Mouse (Mus musculus): ENCODE measurements at regions not wholly inside any gene's neighbourhood (a gene's known extent, or its start where the extent isn't known, plus 50 kb on each side); places are given as distances from the start of the nearest gene placed in this dataset.
"Not testable (repeated sequence)": the region's sequence is repeated elsewhere in the genome, so short reads cannot be mapped to it uniquely, and the experiment has no call there.

DNA sequence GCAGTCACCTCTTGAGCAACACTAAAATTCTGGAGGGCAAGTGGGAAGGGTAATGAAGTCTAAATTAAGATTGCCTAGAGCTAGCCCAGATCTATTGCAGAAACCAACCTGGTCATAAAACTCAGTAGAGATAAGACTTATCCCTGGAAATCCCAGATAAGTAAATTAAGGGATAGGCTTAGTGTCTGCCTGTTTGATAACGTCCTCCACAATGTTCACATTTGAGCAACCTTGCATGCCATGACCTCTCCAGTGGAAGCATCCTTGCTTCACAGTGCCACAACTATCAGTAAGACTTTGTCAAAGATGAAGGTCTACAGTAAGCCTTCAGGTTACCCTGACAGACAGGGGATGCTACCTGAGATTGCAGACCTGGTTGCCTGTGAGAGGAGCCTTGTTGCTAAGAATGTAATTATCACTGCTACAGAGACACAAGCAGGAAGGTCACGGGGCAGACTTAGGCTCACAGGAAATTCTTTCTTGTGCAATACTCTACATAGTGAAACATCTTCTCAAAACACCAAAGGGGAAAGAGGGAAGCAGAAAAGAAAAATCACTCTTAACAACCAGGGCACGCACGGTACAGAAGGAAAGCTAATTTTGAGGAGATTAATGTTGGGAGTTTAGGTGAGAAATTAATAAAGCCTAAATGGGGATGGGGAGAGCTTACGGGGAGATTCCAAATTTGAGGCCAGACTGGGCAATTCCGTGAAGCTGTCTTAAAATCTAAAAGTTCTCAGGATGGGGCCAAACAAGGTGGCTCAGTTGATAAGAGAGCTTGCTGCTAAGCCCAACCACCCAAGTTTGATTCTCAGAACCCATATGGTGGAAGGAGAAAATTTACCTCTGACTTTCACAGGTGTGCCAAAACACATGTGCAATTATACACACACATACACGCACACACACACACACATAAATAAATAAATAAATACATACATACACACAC lies 56.9 kb upstream of the Prdm9 start:
- H3K4me3 ChIP-seq (ENCODE audit: insufficient read depth, low read depth, low read length), result no peak overlapping the region
- 77% methylated on average over 7 of the region's 7 CpGs for WGBS
- H3K36me3 ChIP-seq (ENCODE audit: control insufficient read depth, insufficient read depth, low read length), result no peaks in the 10 kb centered on the region
- H3K79me2 ChIP-seq (ENCODE audit: control insufficient read depth, insufficient read depth, low read length), result no peaks in the 10 kb centered on the region
- no peak overlapping the region for H3K9ac ChIP-seq (ENCODE audit: low read depth, low read length)
- H3K27ac ChIP-seq (replicated peaks; ENCODE audit: insufficient read depth, low read depth, low read length), result no peak overlapping the region
- DNase-seq (ENCODE audit: extremely low read depth, low read depth, low spot score), result no peak
- TF ChIP-seq POLR2A (IDR thresholded peaks at IDR 0.05; ENCODE audit: extremely low read depth, insufficient read depth, low read length) (no peak), CTCF (IDR thresholded peaks at IDR 0.05; ENCODE audit: low read depth, low read length) (no peak)
- H3K4me1 ChIP-seq (ENCODE audit: control insufficient read depth, insufficient read depth, low read length), result no peaks in the 10 kb centered on the region
- no peaks in the 10 kb centered on the region for H3K27me3 ChIP-seq (ENCODE audit: control insufficient read depth, insufficient read depth, low read length)

DNA sequence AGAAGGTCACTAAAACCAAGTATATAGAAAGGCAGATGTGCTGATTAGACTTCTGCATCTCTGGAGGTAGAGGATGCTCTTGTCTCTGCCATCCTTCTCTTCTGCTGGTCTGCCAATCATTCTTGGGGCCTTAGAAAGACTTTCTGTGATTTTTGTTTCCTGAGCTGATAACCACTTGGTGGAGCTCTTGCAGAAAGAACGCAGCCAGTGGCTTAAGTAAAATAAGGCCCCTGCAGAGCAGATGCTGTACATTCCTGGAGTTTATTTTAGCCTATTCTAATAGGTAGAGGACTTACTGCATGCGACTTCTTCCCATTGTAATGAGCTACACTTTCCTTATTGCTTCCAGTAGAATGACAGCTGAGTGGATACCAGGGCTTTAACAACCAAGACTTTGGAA lies 58.8 kb upstream of the Prdm9 start:
- no peak overlapping the region for H3K27ac ChIP-seq (replicated peaks; ENCODE audit: insufficient read depth, low read depth, low read length)
- H3K9ac ChIP-seq (ENCODE audit: low read depth, low read length), result no peak overlapping the region
- peak; percentile 56 for DNase-seq (ENCODE audit: extremely low read depth, low read depth, low spot score)
- no peaks in the 10 kb centered on the region for H3K4me1 ChIP-seq (ENCODE audit: control insufficient read depth, insufficient read depth, low read length)
- no peaks in the 10 kb centered on the region for H3K27me3 ChIP-seq (ENCODE audit: control insufficient read depth, insufficient read depth, low read length)
- H3K4me3 ChIP-seq (ENCODE audit: insufficient read depth, low read depth, low read length), result no peak overlapping the region
- TF ChIP-seq POLR2A (IDR thresholded peaks at IDR 0.05; ENCODE audit: extremely low read depth, insufficient read depth, low read length) (no peak), CTCF (IDR thresholded peaks at IDR 0.05; ENCODE audit: low read depth, low read length) (peak; percentile 28; the same call in 1 of the 2 replicates)
- no peaks in the 10 kb centered on the region for H3K79me2 ChIP-seq (ENCODE audit: control insufficient read depth, insufficient read depth, low read length)
- no peaks in the 10 kb centered on the region for H3K36me3 ChIP-seq (ENCODE audit: control insufficient read depth, insufficient read depth, low read length)
- 8% methylated on average over 2 of the region's 2 CpGs for WGBS

DNA sequence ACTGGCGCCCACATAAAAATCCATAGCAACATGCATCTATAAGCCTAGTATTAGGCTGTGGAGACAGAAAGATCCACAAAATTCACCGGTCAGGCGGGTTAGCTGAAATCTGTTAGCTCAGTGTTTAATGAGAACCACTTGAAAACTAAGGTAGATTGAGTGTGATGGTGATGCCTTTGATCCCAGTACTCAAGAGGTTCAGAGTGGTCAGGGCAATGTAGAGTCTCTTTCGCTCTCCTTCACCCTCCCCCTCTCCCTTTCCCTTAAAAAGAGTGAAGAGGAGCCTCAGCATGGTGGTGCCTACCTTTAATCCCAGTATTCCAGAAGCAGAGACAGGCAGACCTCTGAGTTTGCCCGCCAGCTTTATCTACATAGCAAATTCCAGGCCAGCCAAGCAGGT lies 66.6 kb upstream of the Prdm9 start:
- no peaks in the 10 kb centered on the region for H3K27me3 ChIP-seq (ENCODE audit: control insufficient read depth, insufficient read depth, low read length)
- peaks cover 5% of the 10 kb centered on the region; the same call in 1 of the 2 replicates for H3K4me1 ChIP-seq (ENCODE audit: control insufficient read depth, insufficient read depth, low read length)
- H3K79me2 ChIP-seq (ENCODE audit: control insufficient read depth, insufficient read depth, low read length), result no peaks in the 10 kb centered on the region
- TF ChIP-seq CTCF (IDR thresholded peaks at IDR 0.05; ENCODE audit: low read depth, low read length), result no peak
- TF ChIP-seq POLR2A (IDR thresholded peaks at IDR 0.05; ENCODE audit: extremely low read depth, insufficient read depth, low read length), result no peak
- WGBS, result 85% methylated on average over 5 of the region's 5 CpGs
- no peaks in the 10 kb centered on the region for H3K36me3 ChIP-seq (ENCODE audit: control insufficient read depth, insufficient read depth, low read length)
- H3K4me3 ChIP-seq (ENCODE audit: insufficient read depth, low read depth, low read length), result no peak overlapping the region
- no peak overlapping the region for H3K9ac ChIP-seq (ENCODE audit: low read depth, low read length)
- no peak for DNase-seq (ENCODE audit: extremely low read depth, low read depth, low spot score)
- no peak overlapping the region for H3K27ac ChIP-seq (replicated peaks; ENCODE audit: insufficient read depth, low read depth, low read length)

DNA sequence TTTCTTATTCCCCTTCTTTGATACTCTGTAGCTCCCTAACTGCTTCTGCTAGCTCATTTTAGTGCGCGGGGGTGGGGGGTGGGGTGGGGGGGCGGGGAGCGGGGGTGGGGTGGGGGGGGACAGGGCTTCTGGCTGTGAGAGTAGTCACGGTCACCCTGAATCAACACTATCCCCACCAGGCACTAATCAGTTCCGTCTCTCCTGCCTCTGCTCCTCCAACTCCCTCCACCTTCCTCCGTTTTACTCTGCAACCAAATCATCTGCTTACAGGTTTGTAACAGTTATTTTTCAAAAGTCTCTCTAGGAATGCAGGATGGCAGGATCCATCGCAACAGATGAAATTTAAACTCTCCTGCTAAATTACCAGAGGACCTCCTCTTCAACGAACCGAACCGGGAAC lies 67.5 kb upstream of the Prdm9 start:
- Histone ChIP-seq H3K79me2 (ENCODE audit: control insufficient read depth, insufficient read depth, low read length) (no peaks in the 10 kb centered on the region), H3K36me3 (ENCODE audit: control insufficient read depth, insufficient read depth, low read length) (no peaks in the 10 kb centered on the region), H3K4me1 (ENCODE audit: control insufficient read depth, insufficient read depth, low read length) (peaks cover 5% of the 10 kb centered on the region; the same call in 1 of the 2 replicates), H3K9ac (ENCODE audit: low read depth, low read length) (no peak overlapping the region), H3K4me3 (ENCODE audit: insufficient read depth, low read depth, low read length) (no peak overlapping the region), H3K27ac (replicated peaks; ENCODE audit: insufficient read depth, low read depth, low read length) (no peak overlapping the region), H3K27me3 (ENCODE audit: control insufficient read depth, insufficient read depth, low read length) (no peaks in the 10 kb centered on the region)
- no peak for DNase-seq (ENCODE audit: extremely low read depth, low read depth, low spot score)
- TF ChIP-seq CTCF (IDR thresholded peaks at IDR 0.05; ENCODE audit: low read depth, low read length) (no peak), POLR2A (IDR thresholded peaks at IDR 0.05; ENCODE audit: extremely low read depth, insufficient read depth, low read length) (no peak)
- 4% methylated on average over 11 of the region's 11 CpGs for WGBS

DNA sequence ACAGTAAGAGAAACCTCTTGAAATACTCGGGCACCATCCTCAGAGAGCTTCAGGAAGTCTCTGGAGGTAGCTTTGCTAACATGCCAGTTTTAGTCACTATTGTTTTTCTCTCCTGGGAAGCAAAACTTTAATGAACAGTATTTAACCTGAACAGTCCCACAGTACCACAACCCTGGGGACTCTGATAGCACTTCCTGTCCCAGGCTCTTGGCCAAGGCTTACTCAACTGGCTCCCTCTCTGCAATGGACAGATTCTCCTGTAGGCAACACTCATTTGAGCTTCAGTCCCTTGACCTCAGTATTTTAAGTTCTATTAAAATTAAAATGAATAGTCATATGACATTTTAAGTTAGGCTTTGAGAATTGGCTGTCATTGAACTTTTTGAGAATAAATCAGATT lies 67.9 kb upstream of the Prdm9 start:
- WGBS, result 19% methylated on average over 1 of the region's 1 CpGs
- H3K4me1 ChIP-seq (ENCODE audit: control insufficient read depth, insufficient read depth, low read length), result peaks cover 5% of the 10 kb centered on the region; the same call in 1 of the 2 replicates
- H3K36me3 ChIP-seq (ENCODE audit: control insufficient read depth, insufficient read depth, low read length), result no peaks in the 10 kb centered on the region
- TF ChIP-seq POLR2A (IDR thresholded peaks at IDR 0.05; ENCODE audit: extremely low read depth, insufficient read depth, low read length), result no peak
- TF ChIP-seq CTCF (IDR thresholded peaks at IDR 0.05; ENCODE audit: low read depth, low read length), result no peak
- DNase-seq (ENCODE audit: extremely low read depth, low read depth, low spot score), result peak; percentile 64
- no peaks in the 10 kb centered on the region for H3K79me2 ChIP-seq (ENCODE audit: control insufficient read depth, insufficient read depth, low read length)
- H3K9ac ChIP-seq (ENCODE audit: low read depth, low read length), result no peak overlapping the region
- H3K4me3 ChIP-seq (ENCODE audit: insufficient read depth, low read depth, low read length), result no peak overlapping the region
- H3K27ac ChIP-seq (replicated peaks; ENCODE audit: insufficient read depth, low read depth, low read length), result no peak overlapping the region
- no peaks in the 10 kb centered on the region for H3K27me3 ChIP-seq (ENCODE audit: control insufficient read depth, insufficient read depth, low read length)

DNA sequence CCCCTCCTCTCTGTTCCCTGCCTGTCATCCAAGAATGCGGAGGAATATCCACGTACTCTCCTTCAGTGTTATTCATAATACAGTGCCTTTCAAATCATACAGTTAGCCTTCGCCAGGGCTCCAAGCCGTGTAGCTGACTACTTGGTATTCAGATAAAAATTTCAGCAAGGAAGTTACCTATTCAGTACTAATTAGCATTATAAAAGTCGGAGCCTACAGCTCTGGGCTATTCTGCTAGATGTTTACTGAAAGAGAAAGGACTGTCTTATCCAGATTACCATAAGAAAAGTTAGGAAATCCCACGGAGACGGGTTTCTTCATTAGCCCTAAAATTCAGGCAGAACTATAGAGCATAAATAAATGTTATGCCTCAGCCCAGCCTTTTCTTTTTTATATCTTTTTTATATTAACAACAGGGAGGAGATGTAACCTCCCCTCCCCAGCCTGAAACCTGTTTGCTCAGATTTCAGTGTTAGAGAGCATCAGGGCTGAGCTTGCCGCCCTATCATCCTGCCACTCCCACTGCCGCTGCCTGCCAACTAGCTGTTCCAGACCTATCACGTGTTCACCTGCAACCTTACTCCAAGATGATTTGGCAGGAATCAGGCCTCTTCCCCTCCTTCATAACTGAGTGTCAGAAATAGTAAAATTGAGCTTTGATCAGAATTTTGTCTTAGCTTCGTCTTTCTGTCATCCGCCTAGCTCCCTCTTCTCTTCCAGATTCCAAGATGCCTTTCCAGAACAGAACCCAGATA lies 65.5 kb upstream of the Chd1 start:
- not testable (repeated sequence) for H3K79me2 ChIP-seq (ENCODE audit: control insufficient read depth, insufficient read depth, low read length); H3K27ac ChIP-seq (replicated peaks; ENCODE audit: insufficient read depth, low read depth, low read length); H3K4me3 ChIP-seq (ENCODE audit: insufficient read depth, low read depth, low read length); H3K36me3 ChIP-seq (ENCODE audit: control insufficient read depth, insufficient read depth, low read length); H3K27me3 ChIP-seq (ENCODE audit: control insufficient read depth, insufficient read depth, low read length); H3K9ac ChIP-seq (ENCODE audit: low read depth, low read length); H3K4me1 ChIP-seq (ENCODE audit: control insufficient read depth, insufficient read depth, low read length)
- WGBS, result 67% methylated on average over 12 of the region's 12 CpGs
- DNase-seq (ENCODE audit: extremely low read depth, low read depth, low spot score), result peak; percentile 80
